Mouse (Mus musculus) hindbrain, postnatal 0 days (tissue): ENCODE data around the gene Tnfsf11. TPM values are rescaled to one million over a fixed set of nuclear protein-coding genes. Genes with fewer than 3 reads are reported as not detected.

ENCODE experiments used
- ATAC-seq: fragments of 200-750 bp; cut with Nextera tagmentation; 2 replicates; pipeline ENCODE4 v1.8.0; 2017; ENCODE audit warnings: mild to moderate bottlenecking, moderate TSS enrichment, moderate library complexity
- DNase-seq: peaks from one replicate; pipeline ENCODE4 v3.0.0-alpha.2; 2015; ENCODE audit warnings: low spot score
- H3K27ac ChIP-seq: fragments of 300-500 bp; sonication (generic); 2 replicates; pipeline ENCODE4 v1.5.1; 2014; ENCODE audit warnings: mild to moderate bottlenecking
- H3K27me3 ChIP-seq: fragments of 300-500 bp; sonication (generic); 2 replicates; pipeline ENCODE4 v1.6.1; 2014; ENCODE audit warnings: low read length, mixed read lengths; ENCODE audit not compliant: insufficient read depth
- H3K36me3 ChIP-seq: fragments of 300-500 bp; sonication (generic); 2 replicates; pipeline ENCODE4 v1.6.1; 2014; ENCODE audit warnings: low read length, mixed read lengths; ENCODE audit not compliant: insufficient read depth
- H3K4me1 ChIP-seq: fragments of 300-500 bp; sonication (generic); 2 replicates; pipeline ENCODE4 v1.6.1; 2014; ENCODE audit warnings: antibody characterized with exemption, low read length, mixed read lengths; ENCODE audit not compliant: insufficient read depth
- H3K4me2 ChIP-seq: fragments of 300-500 bp; sonication (generic); 2 replicates; pipeline ENCODE4 v1.6.1; 2014; ENCODE audit warnings: low read depth, mild to moderate bottlenecking, low read length, moderate library complexity, mixed read lengths
- H3K4me3 ChIP-seq: fragments of 300-500 bp; sonication (generic); 2 replicates; pipeline ENCODE4 v1.5.1; 2014; ENCODE audit warnings: low read length
- H3K9ac ChIP-seq: fragments of 300-500 bp; sonication (generic); replicated peaks from 2 replicates; pipeline ENCODE4 v1.6.1; 2014; ENCODE audit warnings: mild to moderate bottlenecking, low read length, moderate library complexity, mixed read lengths
- H3K9me3 ChIP-seq: fragments of 300-500 bp; sonication (generic); 2 replicates; pipeline ENCODE4 v1.6.1; 2016; ENCODE audit warnings: low read length, mixed read lengths
- CTCF ChIP-seq: IDR thresholded peaks from 2 replicates; pipeline ENCODE4 v1.5.1; 2016; ENCODE audit warnings: antibody characterized with exemption, control low read depth, low read depth
- WGBS: fragments of 180-500 bp; shearing (Covaris S2); extraction: QIAGEN DNeasy Blood & Tissue Kit; methylation state at CpG from one replicate; pipeline ENCODE4 v1.1.7; 2014; 5-methylcytosine and 5-hydroxymethylcytosine counted together
- polyA plus RNA-seq: library from polyadenylated mRNA; unstranded; fragments of >200 nt; fragmentation: Nextera tagmentation; extraction: Ambion mirVana; gene quantifications from 2 replicates; pipeline ENCODE4 v1.2.1, GENCODE M21; 2015
- total RNA-seq: library from RNA; depleted of rRNA; stranded (reverse); fragments of >200 nt; gene quantifications from 2 replicates; pipeline ENCODE4 v1.2.3, GENCODE M21; 2014

The Tnfsf11 gene
- total and polyA plus RNA-seq, 2 experiments from 2014 or later, result not detected

- WGBS, result 14% methylated on average over 5 of the region's 5 CpGs
- H3K4me2 ChIP-seq, result no peak overlapping the region
- no peaks in the 10 kb centered on the region for H3K9me3 ChIP-seq
- H3K4me3 ChIP-seq, result no peak overlapping the region
- no peaks in the 10 kb centered on the region for H3K27me3 ChIP-seq
- no peak for TF ChIP-seq CTCF
- H3K27ac ChIP-seq, result no peak overlapping the region
- ATAC-seq, result peak; percentile 68; the same call in 1 of the 2 replicates
- H3K9ac ChIP-seq, result no peak overlapping the region
- no peaks in the 10 kb centered on the region for H3K36me3 ChIP-seq
- peaks cover 4% of the 10 kb centered on the region; the same call in 1 of the 2 replicates for H3K4me1 ChIP-seq
- peak; percentile 50 for DNase-seq
Measured at GRCm38 (mm10) chr14:78288903-78289302, 18.9 kb downstream of the Tnfsf11 start.

- H3K9me3 ChIP-seq, result no peaks in the 10 kb centered on the region
- H3K4me2 ChIP-seq, result no peak overlapping the region
- H3K4me3 ChIP-seq, result no peak overlapping the region
- peaks cover 4% of the 10 kb centered on the region; the same call in 1 of the 2 replicates for H3K4me1 ChIP-seq
- TF ChIP-seq CTCF, result peak; percentile 84
- no peak overlapping the region for H3K9ac ChIP-seq
- no peak overlapping the region for H3K27ac ChIP-seq
- peak; percentile 87 for DNase-seq
- H3K36me3 ChIP-seq, result no peaks in the 10 kb centered on the region
- WGBS, result 30% methylated on average over 7 of the region's 7 CpGs
- no peaks in the 10 kb centered on the region for H3K27me3 ChIP-seq
- no peak for ATAC-seq
Measured at GRCm38 (mm10) chr14:78287906-78288800, 19.7 kb downstream of the Tnfsf11 start.

- Histone ChIP-seq H3K36me3 (no peaks in the 10 kb centered on the region), H3K9me3 (no peaks in the 10 kb centered on the region), H3K27ac (no peak overlapping the region), H3K4me2 (no peak overlapping the region), H3K27me3 (no peaks in the 10 kb centered on the region), H3K9ac (no peak overlapping the region), H3K4me1 (peaks cover 4% of the 10 kb centered on the region; the same call in 1 of the 2 replicates), H3K4me3 (no peak overlapping the region)
- ATAC-seq (no peak), DNase-seq (no peak)
- WGBS, result 36% methylated on average over 5 of the region's 5 CpGs
- no peak for TF ChIP-seq CTCF
Measured at GRCm38 (mm10) chr14:78286011-78286548, 21.8 kb downstream of the Tnfsf11 start.

GRCm38 (mm10) chr14:78282490-78282889 is 25.4 kb downstream of the Tnfsf11 start:
- Histone ChIP-seq H3K4me1 (no peaks in the 10 kb centered on the region), H3K4me3 (no peak overlapping the region), H3K4me2 (no peak overlapping the region), H3K36me3 (no peaks in the 10 kb centered on the region), H3K9ac (no peak overlapping the region), H3K27me3 (no peaks in the 10 kb centered on the region), H3K27ac (no peak overlapping the region), H3K9me3 (no peaks in the 10 kb centered on the region)
- DNase-seq, result peak; percentile 38
- TF ChIP-seq CTCF, result peak; percentile 38
- ATAC-seq, result no peak
- 42% methylated on average over 11 of the region's 11 CpGs for WGBS

- ATAC-seq, result no peak
- no peak overlapping the region for H3K4me3 ChIP-seq
- WGBS, result 69% methylated on average over 18 of the region's 18 CpGs
- H3K36me3 ChIP-seq, result no peaks in the 10 kb centered on the region
- no peaks in the 10 kb centered on the region for H3K27me3 ChIP-seq
- H3K9me3 ChIP-seq, result no peaks in the 10 kb centered on the region
- H3K9ac ChIP-seq, result no peak overlapping the region
- H3K4me2 ChIP-seq, result no peak overlapping the region
- no peak overlapping the region for H3K27ac ChIP-seq
- H3K4me1 ChIP-seq, result no peaks in the 10 kb centered on the region
- peak; percentile 34 for DNase-seq
- TF ChIP-seq CTCF, result no peak
Measured at GRCm38 (mm10) chr14:78276395-78276930, 31.4 kb downstream of the Tnfsf11 start.

GRCm38 (mm10) chr14:78274851-78275250 is 33.0 kb downstream of the Tnfsf11 start:
- H3K4me2 ChIP-seq, result no peak overlapping the region
- ATAC-seq, result no peak
- no peaks in the 10 kb centered on the region for H3K27me3 ChIP-seq
- no peak for DNase-seq
- no peak overlapping the region for H3K4me3 ChIP-seq
- 86% methylated on average over 5 of the region's 5 CpGs for WGBS
- no peaks in the 10 kb centered on the region for H3K9me3 ChIP-seq
- no peak overlapping the region for H3K9ac ChIP-seq
- no peak overlapping the region for H3K27ac ChIP-seq
- no peak for TF ChIP-seq CTCF
- no peaks in the 10 kb centered on the region for H3K36me3 ChIP-seq
- no peaks in the 10 kb centered on the region for H3K4me1 ChIP-seq
